Mouse (Mus musculus) intestine, postnatal 0 days (tissue): Measurements from ENCODE around the gene Camsap2. TPM values are rescaled to one million over a fixed set of nuclear protein-coding genes. Genes with fewer than 3 reads are reported as not detected.

Experiments used
- ATAC-seq: fragments of 200-750 bp; cut with Nextera tagmentation; 2 replicates; pipeline ENCODE4 v1.8.0; 2017; ENCODE audit warnings: mild to moderate bottlenecking, moderate TSS enrichment, moderate library complexity
- H3K27ac ChIP-seq: fragments of 300-500 bp; sonication (generic); 2 replicates; pipeline ENCODE4 v1.5.1; 2014; ENCODE audit warnings: mild to moderate bottlenecking, low read depth, low read length, moderate library complexity
- H3K27me3 ChIP-seq: fragments of 300-500 bp; sonication (generic); replicated peaks from 2 replicates; pipeline ENCODE4 v1.6.1; 2014; ENCODE audit warnings: low read length, mixed read lengths; ENCODE audit not compliant: control insufficient read depth, insufficient read depth
- H3K36me3 ChIP-seq: fragments of 300-500 bp; sonication (generic); 2 replicates; pipeline ENCODE4 v1.6.1; 2014; ENCODE audit warnings: mild to moderate bottlenecking, moderate library complexity; ENCODE audit not compliant: control insufficient read depth, insufficient read depth
- H3K4me1 ChIP-seq: fragments of 300-500 bp; sonication (generic); replicated peaks from 2 replicates; pipeline ENCODE4 v1.6.1; 2014; ENCODE audit warnings: antibody characterized with exemption, low read length, mixed read lengths; ENCODE audit not compliant: control insufficient read depth, insufficient read depth
- H3K4me2 ChIP-seq: fragments of 300-500 bp; sonication (generic); replicated peaks from 2 replicates; pipeline ENCODE4 v1.6.1; 2014; ENCODE audit warnings: low read depth, mild to moderate bottlenecking, moderate library complexity
- H3K4me3 ChIP-seq: fragments of 300-500 bp; sonication (generic); 2 replicates; pipeline ENCODE4 v1.5.1; 2014; ENCODE audit warnings: low read depth, low read length
- H3K9ac ChIP-seq: fragments of 300-500 bp; sonication (generic); 2 replicates; pipeline ENCODE4 v1.6.1; 2014; ENCODE audit warnings: mild to moderate bottlenecking, low read depth, low read length
- H3K9me3 ChIP-seq: fragments of 300-500 bp; sonication (generic); 2 replicates; pipeline ENCODE4 v1.6.1; 2016; ENCODE audit warnings: mixed run types; ENCODE audit not compliant: control insufficient read depth
- CTCF ChIP-seq: sonication (generic); IDR thresholded peaks from 2 replicates; pipeline ENCODE4 v1.5.1; 2016; ENCODE audit warnings: low read depth, mild to moderate bottlenecking, control low read depth, antibody characterized with exemption, moderate library complexity
- WGBS: fragments of 180-500 bp; shearing (Covaris S2); extraction: QIAGEN DNeasy Blood & Tissue Kit; methylation state at CpG from one replicate; pipeline ENCODE4 v1.1.7; 2014; 5-methylcytosine and 5-hydroxymethylcytosine counted together
- polyA plus RNA-seq: library from polyadenylated mRNA; unstranded; fragments of >200 nt; fragmentation: Nextera tagmentation; extraction: Ambion mirVana; gene quantifications from 2 replicates; pipeline ENCODE4 v1.2.1, GENCODE M21; 2015

Camsap2 gene
- polyA plus RNA-seq, 1 experiment from 2014 or later: 3.3 TPM

DNA sequence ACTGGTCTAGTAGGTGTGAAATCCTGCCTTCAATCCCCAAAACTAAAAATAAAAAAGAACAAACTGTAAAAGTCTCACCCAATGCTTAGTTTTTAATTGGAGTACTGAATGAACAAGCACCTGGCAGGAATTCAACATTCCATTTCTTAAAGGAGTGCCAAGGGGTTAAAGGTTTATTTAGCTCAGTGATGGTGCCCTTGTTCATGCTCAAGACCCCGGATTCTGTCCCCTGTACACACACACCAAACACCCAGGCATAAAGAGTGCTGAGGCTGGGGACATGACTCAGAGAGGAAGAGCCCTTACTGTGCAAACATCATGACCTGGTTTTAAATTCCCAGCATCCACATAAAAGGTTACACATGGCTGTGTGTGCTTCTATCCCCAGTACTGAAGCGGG lies 15.5 kb upstream of the Camsap2 start:
- Histone ChIP-seq H3K9ac (no peak overlapping the region), H3K27ac (no peak overlapping the region), H3K9me3 (no peaks in the 10 kb centered on the region), H3K27me3 (peaks cover 87% of the 10 kb centered on the region), H3K4me1 (no peaks in the 10 kb centered on the region), H3K4me2 (no peak overlapping the region), H3K36me3 (no peaks in the 10 kb centered on the region), H3K4me3 (no peak overlapping the region)
- no peak for ATAC-seq
- 50% methylated on average over 2 of the region's 2 CpGs for WGBS
- TF ChIP-seq CTCF: no peak

DNA sequence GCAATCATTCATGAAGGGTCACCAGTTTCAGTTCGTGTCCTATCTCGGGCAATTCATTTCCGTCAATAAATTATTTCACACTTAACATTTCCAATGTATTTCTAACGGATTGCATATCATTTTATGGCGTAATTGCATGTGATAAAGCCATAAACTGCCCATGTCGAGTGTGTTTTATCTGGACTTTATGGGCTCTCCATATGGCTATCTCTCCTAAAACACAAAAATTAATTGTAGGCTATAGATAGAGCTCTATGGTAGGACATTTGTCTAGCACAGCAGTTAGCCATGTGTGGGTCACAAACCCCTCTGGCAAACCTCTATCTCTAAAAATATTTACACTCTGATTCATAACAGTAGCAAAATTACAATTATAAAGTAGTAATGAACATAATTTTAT lies 15.0 kb upstream of the Camsap2 start:
- H3K9ac ChIP-seq: no peak overlapping the region
- no peak overlapping the region for H3K4me2 ChIP-seq
- WGBS: 32% methylated on average over 6 of the region's 6 CpGs
- no peaks in the 10 kb centered on the region for H3K4me1 ChIP-seq
- TF ChIP-seq CTCF: no peak
- no peaks in the 10 kb centered on the region for H3K36me3 ChIP-seq
- no peaks in the 10 kb centered on the region for H3K9me3 ChIP-seq
- no peak overlapping the region for H3K27ac ChIP-seq
- peaks cover 85% of the 10 kb centered on the region for H3K27me3 ChIP-seq
- ATAC-seq: peak; percentile 74; the same call in 1 of the 2 replicates
- no peak overlapping the region for H3K4me3 ChIP-seq

DNA sequence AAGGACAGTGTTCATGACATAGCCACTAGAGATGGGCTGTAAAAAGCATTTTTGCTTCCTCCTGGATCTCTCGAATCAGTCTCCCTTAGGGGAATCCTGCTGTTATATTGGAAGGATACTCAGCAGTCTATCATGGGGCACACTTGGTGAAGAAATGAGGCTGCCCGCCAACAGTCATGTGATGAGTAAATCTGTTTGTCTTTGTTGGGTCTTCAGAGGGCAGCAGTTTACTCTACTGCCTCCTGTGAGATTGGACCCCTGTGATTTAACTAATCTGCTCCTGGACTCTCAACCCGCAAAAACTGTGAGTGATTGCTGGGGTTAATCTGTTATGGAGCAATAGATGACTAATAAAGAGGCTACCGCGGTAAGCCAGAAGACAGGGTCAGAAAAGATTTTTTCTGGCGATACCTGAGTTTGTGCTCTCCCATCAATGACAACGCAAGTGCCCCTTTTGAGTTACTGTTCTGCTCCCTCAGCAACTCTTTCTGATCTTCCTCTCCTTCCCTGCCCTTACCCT lies 13.0 kb upstream of the Camsap2 start:
- 42% methylated on average over 7 of the region's 7 CpGs for WGBS
- Histone ChIP-seq H3K27me3 (peaks cover 86% of the 10 kb centered on the region), H3K4me2 (no peak overlapping the region), H3K9ac (no peak overlapping the region), H3K4me3 (no peak overlapping the region), H3K36me3 (no peaks in the 10 kb centered on the region), H3K4me1 (no peaks in the 10 kb centered on the region), H3K27ac (no peak overlapping the region), H3K9me3 (no peaks in the 10 kb centered on the region)
- ATAC-seq: no peak
- TF ChIP-seq CTCF: no peak

DNA sequence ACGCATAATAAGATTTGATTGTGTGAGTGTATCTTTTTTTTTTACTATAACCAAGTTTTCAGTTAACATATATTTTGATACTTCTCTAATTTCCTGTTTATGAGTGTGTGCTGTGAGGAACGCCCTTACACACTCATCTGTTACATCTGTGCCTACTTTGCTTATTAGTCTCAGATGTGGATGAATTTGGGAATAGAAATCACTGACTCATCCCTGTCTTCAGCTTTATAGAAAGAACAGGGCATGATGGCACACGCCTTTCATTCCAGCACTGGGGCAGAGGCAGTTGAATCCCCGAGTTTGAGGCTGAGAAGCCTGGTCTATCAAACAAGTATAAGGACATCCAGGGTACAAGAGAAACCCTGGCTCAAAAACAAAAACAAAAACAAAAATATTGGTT lies 9.7 kb upstream of the Camsap2 start:
- Histone ChIP-seq H3K9ac (no peak overlapping the region), H3K4me1 (no peaks in the 10 kb centered on the region), H3K36me3 (no peaks in the 10 kb centered on the region), H3K4me3 (no peak overlapping the region), H3K27me3 (peaks cover 90% of the 10 kb centered on the region), H3K4me2 (no peak overlapping the region), H3K9me3 (no peaks in the 10 kb centered on the region), H3K27ac (no peak overlapping the region)
- WGBS: 76% methylated on average over 4 of the region's 4 CpGs
- ATAC-seq: no peak
- no peak for TF ChIP-seq CTCF

DNA sequence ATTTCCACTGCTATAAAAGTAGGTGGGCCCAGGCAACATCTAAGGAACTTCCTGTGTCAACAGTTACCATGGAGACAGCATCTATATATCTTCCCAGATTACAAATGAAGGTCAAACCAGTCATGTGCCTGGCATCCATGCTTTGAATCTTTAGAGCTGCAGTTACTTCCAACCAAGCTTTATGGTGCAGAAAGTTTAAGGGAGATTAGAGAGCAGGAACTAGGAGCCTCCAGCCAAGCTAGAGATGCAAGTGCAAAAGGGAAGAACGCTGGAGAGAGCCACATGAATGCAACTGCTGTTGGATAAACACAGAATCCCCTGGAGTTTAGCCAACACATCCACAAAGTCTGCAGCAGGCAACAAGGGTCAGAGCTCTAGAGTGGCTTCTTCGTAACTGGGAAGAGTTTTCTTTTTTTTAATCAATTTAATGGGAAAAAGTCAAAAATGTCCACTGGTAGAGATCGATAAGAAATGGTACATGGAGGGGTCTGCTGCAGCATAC lies 4.8 kb upstream of the Camsap2 start:
- Histone ChIP-seq H3K9me3 (no peaks in the 10 kb centered on the region), H3K4me3 (no peak overlapping the region), H3K4me2 (no peak overlapping the region), H3K9ac (no peak overlapping the region), H3K27me3 (peaks cover 94% of the 10 kb centered on the region), H3K36me3 (no peaks in the 10 kb centered on the region), H3K4me1 (no peaks in the 10 kb centered on the region), H3K27ac (no peak overlapping the region)
- ATAC-seq: no peak
- no peak for TF ChIP-seq CTCF
- WGBS: 42% methylated on average over 3 of the region's 3 CpGs

DNA sequence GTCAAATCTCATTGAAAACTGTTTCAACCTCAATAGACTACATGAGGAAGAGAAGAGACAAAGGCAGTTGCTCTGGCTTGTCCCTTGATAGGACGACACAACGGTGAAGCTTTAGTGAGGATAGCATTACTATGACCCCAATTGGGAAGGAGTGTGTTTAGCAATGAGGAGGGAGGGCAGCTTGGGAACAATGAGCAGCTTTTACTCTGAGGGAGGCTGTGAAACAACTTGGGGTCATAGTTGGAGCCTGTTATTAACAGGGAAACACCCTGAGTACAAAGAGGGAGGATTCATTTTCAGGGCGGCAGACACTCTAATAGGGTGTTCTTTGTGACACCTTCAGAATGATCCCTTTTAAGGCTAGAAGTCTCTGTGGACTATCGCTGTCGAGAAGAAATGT lies 2.2 kb upstream of the Camsap2 start:
- no peaks in the 10 kb centered on the region for H3K36me3 ChIP-seq
- H3K27me3 ChIP-seq: peaks cover 73% of the 10 kb centered on the region
- no peak for ATAC-seq
- no peak overlapping the region for H3K4me2 ChIP-seq
- no peaks in the 10 kb centered on the region; the same call in 1 of the 2 replicates for H3K4me1 ChIP-seq
- WGBS: 75% methylated on average over 5 of the region's 5 CpGs
- TF ChIP-seq CTCF: no peak
- no peak overlapping the region for H3K27ac ChIP-seq
- no peak overlapping the region for H3K9ac ChIP-seq
- no peak overlapping the region for H3K4me3 ChIP-seq
- H3K9me3 ChIP-seq: no peaks in the 10 kb centered on the region

DNA sequence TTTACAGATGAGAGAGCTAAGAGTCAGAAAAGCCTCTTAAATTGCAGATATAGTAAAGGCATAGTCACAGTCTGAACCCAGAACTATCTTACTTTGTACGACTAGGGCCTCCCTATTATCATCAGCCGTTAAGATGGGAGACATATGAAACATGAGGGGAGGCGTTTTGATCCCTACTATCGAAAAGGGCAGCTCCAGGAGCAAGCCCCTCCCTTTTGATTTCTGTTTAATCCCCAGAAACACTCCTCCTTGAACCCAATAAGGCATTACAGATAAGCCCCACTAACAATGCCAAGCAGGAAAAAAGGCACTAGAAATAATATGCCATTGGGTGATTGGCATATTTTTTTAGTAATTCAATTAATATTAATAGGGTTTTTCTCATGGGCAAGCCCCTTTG lies 1.2 kb upstream of the Camsap2 start:
- WGBS: 73% methylated on average over 4 of the region's 4 CpGs
- no peak for ATAC-seq
- H3K4me3 ChIP-seq: no peak overlapping the region
- no peak for TF ChIP-seq CTCF
- peaks cover 63% of the 10 kb centered on the region for H3K27me3 ChIP-seq
- no peaks in the 10 kb centered on the region for H3K9me3 ChIP-seq
- H3K4me2 ChIP-seq: no peak overlapping the region
- no peak overlapping the region for H3K27ac ChIP-seq
- no peaks in the 10 kb centered on the region; the same call in 1 of the 2 replicates for H3K4me1 ChIP-seq
- no peaks in the 10 kb centered on the region for H3K36me3 ChIP-seq
- H3K9ac ChIP-seq: no peak overlapping the region
